Mouse (Mus musculus): ENCODE measurements at regions not wholly inside any gene's neighbourhood (a gene's known extent, or its start where the extent isn't known, plus 50 kb on each side); places are given as distances from the start of the nearest gene placed in this dataset.

- DNase-seq (ENCODE audit: inconsistent age in 2 of 2, low spot score in 1 of 2): peak in 1 of 2 experiments; percentile 59
Observed at GRCm38 (mm10) chr3:43700711-43701110, 1677.5 kb upstream of the Pcdh10 start.

GRCm38 (mm10) chr3:43719768-43720383 lies 1658.3 kb upstream of the Pcdh10 start:
- DNase-seq (ENCODE audit: inconsistent age in 2 of 2, low spot score in 1 of 2): peak in 1 of 2 experiments; percentile 18
